19 mouse cellular contexts compared by ENCODE assay signal in genomic region chr6:48787867-48788266, GRCm38 (mm10). TPM values are rescaled to one million over a fixed set of nuclear protein-coding genes. Genes with fewer than 3 reads are reported as not detected.
"Had no signal": no experiment of that assay in that cellular context is flagged by ENCODE, and none has a peak within 500 bp of the region (broad histone marks: within the 10 kb centered on the region; RNA-seq: fewer than 3 reads in every experiment).

No protein-coding gene starts in this region.

- H3K36me3 ChIP-seq: lung, embryonic 15.5 days; midbrain, embryonic 13.5 days; midbrain, embryonic 15.5 days; neural tube, embryonic 12.5 days had no signal

- H3K27ac ChIP-seq: lung, embryonic 15.5 days; macrophage; midbrain, embryonic 13.5 days; midbrain, embryonic 15.5 days; neural tube, embryonic 12.5 days had no signal

- H3K9me3 ChIP-seq: lung, embryonic 15.5 days; megakaryocyte, embryonic 14.5 days; midbrain, embryonic 13.5 days; midbrain, embryonic 15.5 days; neural tube, embryonic 12.5 days had no signal

- ATAC-seq: lung, postnatal 0 days; midbrain, embryonic 13.5 days; midbrain, embryonic 15.5 days had no signal

- H3K9ac ChIP-seq: lung, embryonic 15.5 days; midbrain, embryonic 13.5 days; midbrain, embryonic 15.5 days; neural tube, embryonic 12.5 days had no signal

- H3K27me3 ChIP-seq: lung, embryonic 15.5 days; megakaryocyte, embryonic 14.5 days; midbrain, embryonic 13.5 days; midbrain, embryonic 15.5 days; neural tube, embryonic 12.5 days had no signal

- DNase-seq: lung, adult 2 months; lung, postnatal 14 days; lung, postnatal 36 days; right cerebral cortex, postnatal 14 days; spleen, adult 18-20 months; thymus, adult 18-20 months; thymus, postnatal 14 days; thymus, postnatal 36 days had no signal

- H3K4me2 ChIP-seq: lung, embryonic 15.5 days; midbrain, embryonic 11.5 days; midbrain, embryonic 13.5 days; midbrain, embryonic 15.5 days; neural tube, embryonic 12.5 days had no signal

- H3K4me3 ChIP-seq: lung, embryonic 15.5 days; megakaryocyte, embryonic 14.5 days; midbrain, embryonic 13.5 days; midbrain, embryonic 15.5 days; neural tube, embryonic 12.5 days had no signal

- H3K4me1 ChIP-seq: midbrain, embryonic 13.5 days; midbrain, embryonic 15.5 days; neural tube, embryonic 12.5 days had no signal

RNA-seq across cellular contexts. Expression of gene Gimap3, which starts 17.2 kb away (rescaled TPM):
- polyA plus RNA-seq: midbrain, embryonic 11.5 days; midbrain, embryonic 13.5 days; midbrain, embryonic 15.5 days; midbrain, postnatal 0 days; neural tube, embryonic 12.5 days; neural tube, embryonic 14.5 days; stomach, embryonic 14.5 days had no signal

RNA-seq across cellular contexts. Expression of gene Gimap5, which starts 41.9 kb away (rescaled TPM):
- polyA plus RNA-seq: macrophage had no signal

RNA-seq across cellular contexts. Expression of gene Gimap1, which starts 49.0 kb away (rescaled TPM):
- polyA plus RNA-seq: macrophage had no signal
